Mouse (Mus musculus): ENCODE measurements at regions not wholly inside any gene's neighbourhood (a gene's known extent, or its start where the extent isn't known, plus 50 kb on each side); places are given as distances from the start of the nearest gene placed in this dataset.

DNA sequence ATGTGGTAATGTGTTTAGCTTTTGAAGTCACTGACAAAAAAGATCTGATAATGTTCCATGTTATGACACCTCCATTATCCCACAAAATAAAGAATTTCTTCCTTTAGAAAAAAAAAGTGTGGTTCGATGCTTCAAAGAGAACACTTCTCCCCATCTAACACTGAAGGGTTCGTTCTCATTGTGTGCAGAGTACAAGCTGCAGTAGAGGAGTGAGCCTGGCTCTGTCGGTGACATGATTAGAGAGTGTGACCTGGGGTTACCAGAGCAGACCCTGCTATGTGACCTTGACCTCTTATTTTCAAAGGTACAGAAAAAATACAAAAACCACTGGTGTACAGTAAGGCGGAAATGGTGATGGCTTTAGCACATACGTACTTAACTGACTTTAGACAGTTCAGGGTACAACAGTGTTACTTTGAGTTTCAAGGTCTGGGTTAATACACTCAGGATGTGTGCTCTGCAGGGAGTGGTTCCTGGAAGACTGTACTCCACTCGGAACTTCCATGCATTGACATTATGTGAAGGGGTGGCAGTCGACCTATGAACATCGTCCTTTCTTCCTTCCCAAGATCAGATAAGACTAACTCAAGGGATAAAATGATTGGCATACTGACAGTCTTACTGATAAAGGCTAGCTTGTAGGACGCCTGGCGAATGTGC, 265.2 kb upstream of the Gpc5 start:
- Histone ChIP-seq H3K27ac (no peak overlapping the region), H3K4me3 (no peak overlapping the region)
- no peak for TF ChIP-seq CTCF (conservative IDR thresholded peaks at IDR 0.05)
- no peak for DNase-seq (ENCODE audit: low spot score in 2 of 2)

DNA sequence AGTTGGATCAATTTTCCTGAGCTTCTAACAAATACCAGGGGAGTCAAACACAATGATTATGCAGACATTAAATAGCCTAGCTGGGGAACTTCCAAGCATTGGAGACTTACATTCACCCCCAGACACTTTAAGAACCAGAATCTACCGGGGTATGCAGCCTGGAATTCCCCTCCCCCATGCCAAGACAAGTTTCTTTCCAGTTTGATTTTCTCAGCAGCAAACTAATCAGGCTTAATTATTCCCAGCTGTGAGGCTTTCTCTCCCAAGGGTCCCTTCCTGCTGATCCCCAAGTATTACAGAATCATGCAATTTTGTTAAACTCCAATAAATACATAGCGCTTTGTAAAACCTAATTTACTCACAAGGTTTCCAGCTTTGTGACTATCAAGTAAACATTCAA, 262.7 kb upstream of the Gpc5 start:
- Histone ChIP-seq H3K27ac (no peak overlapping the region), H3K4me3 (no peak overlapping the region)
- DNase-seq (ENCODE audit: low spot score in 2 of 2): no peak
- no peak for TF ChIP-seq CTCF (conservative IDR thresholded peaks at IDR 0.05)

DNA sequence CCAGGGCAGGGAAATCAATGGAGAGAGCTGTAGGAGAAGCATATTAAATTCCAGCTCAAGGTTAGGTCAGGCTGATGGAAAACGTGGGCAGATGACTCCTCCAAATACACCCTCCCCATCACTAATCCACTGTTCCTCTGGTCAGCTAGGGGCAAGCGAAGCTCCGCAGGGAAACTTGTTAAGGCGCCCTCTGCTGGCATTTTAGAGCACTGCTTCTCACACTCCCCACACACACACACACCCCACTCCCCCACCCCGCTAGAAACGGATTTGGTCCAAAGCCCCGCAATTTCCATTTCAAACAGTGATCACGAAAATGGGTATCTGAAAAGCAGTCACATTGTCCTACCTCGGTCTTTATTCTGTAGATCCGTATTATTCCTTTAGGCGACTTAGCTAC, 259.0 kb upstream of the Gpc5 start:
- H3K27ac ChIP-seq: no peak overlapping the region
- no peak overlapping the region for H3K4me3 ChIP-seq
- no peak for DNase-seq (ENCODE audit: low spot score in 2 of 2)
- TF ChIP-seq CTCF (conservative IDR thresholded peaks at IDR 0.05): peak; percentile 52

DNA sequence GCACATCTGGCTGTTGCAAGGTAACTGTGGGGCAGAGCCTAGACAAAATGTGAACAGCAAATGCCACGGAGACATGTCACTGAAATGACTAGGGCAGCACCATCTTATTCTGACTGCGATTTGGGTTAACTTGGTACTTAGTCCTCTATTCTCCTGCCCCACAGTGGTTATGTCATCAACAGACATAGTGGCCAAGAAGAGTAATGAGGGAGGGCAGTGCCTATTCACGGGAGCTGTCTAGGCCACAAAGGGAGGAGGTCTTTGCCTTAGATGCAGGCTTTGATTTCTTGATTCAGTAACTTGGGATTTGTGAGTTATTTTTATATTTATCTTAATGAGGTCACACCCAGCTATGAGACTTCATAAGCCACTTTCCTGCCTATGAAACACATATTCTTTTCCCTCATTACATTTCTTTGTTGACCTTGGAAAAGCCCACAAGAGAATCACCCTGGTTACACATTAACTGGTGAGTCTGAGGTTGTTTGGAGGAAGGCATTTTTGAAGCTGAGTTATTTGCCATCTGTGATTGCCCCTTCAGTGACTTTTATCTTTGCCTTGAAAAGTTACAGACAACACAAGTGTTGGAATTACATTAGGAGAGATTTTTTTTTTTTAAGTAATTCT, 255.2 kb upstream of the Gpc5 start:
- TF ChIP-seq CTCF (conservative IDR thresholded peaks at IDR 0.05): no peak
- no peak for DNase-seq (ENCODE audit: low spot score in 2 of 2)
- no peak overlapping the region for H3K27ac ChIP-seq
- H3K4me3 ChIP-seq: no peak overlapping the region

DNA sequence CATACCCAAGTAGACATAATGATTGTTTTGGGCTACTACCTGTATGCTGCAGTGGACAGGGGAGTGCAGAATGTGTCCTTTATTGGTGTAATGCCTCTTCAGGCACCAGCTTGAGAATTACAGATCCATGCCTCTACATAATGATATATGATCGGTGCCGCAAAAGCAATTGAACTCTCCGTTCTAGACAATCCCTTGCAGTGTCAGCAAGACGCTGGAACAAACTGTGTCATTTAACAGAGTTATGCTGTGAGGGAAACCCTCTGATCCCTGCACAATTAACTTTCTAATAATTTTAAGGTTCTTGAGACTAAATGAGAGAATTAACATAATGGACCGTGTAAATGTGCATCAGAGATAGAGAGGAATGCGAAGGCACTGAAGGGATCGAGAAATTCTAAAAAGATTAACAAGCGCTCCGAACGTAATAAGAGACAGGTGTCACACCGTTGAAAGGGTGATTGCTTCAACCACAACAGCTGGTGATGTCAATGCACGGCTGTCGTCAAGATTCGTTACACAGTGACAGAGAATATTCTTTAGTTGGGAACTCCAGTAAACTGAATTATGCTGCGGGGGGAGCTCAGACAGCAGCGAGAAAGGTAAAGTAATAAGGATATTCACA, 254.3 kb upstream of the Gpc5 start:
- no peak overlapping the region for H3K27ac ChIP-seq

DNA sequence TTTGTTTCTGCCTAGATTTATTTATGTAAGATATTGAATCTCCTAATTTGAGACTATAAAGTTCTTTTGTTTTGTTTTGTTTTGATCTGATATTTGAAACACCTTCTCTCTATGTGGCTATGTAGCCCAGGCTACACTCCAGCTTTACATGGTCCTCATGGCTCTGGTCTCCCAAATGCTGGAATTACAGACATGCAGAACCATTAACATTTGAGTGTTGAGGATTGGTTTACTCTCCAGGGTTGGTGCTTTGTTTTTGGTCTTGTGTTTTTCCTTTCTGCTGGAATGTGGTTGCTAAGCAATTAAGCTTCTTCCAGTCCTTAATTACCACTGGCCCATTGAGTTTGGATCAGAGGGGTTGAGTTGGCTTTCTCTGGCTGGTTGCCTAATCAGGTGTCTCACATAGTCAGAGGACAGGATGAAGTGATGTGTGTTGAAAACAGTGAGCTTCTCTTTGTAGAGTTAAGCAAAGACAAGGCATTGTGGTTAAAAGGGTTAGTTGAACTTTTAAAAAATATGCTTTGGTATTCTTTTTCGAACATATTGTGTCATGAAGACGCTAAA, 252.6 kb upstream of the Gpc5 start:
- no peak for TF ChIP-seq CTCF (conservative IDR thresholded peaks at IDR 0.05)

More for the DNA sequence above, 254.3 kb upstream of the Gpc5 start:
- TF ChIP-seq CTCF (conservative IDR thresholded peaks at IDR 0.05): no peak
- no peak for DNase-seq (ENCODE audit: low spot score in 2 of 2)
- H3K4me3 ChIP-seq: no peak overlapping the region

DNA sequence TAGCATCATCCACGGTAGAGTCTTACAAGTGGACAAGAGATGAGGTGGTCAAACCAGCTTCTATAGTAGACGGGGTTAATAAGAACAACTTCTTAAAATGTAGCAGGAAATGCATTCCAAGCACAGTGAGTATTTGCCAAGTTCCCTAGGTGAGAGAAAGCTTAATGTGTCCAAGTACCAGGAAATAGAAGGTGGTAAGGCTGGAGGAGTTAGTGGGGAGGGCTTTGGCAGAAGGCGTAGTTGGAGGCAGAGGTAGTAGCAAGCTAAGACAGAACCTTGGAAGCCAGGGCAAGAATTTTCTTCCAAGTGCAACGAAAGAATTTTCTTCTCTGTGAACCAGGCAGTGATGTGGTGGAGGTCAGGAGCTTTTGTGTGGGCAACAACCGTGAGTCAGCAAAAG, 251.2 kb upstream of the Gpc5 start:
- TF ChIP-seq CTCF (conservative IDR thresholded peaks at IDR 0.05): no peak
- DNase-seq (ENCODE audit: low spot score in 2 of 2): no peak
- Histone ChIP-seq H3K4me3 (no peak overlapping the region), H3K27ac (no peak overlapping the region)

More for the DNA sequence above, 252.6 kb upstream of the Gpc5 start:
- H3K4me3 ChIP-seq: no peak overlapping the region
- no peak overlapping the region for H3K27ac ChIP-seq
- no peak for DNase-seq (ENCODE audit: low spot score in 2 of 2)

DNA sequence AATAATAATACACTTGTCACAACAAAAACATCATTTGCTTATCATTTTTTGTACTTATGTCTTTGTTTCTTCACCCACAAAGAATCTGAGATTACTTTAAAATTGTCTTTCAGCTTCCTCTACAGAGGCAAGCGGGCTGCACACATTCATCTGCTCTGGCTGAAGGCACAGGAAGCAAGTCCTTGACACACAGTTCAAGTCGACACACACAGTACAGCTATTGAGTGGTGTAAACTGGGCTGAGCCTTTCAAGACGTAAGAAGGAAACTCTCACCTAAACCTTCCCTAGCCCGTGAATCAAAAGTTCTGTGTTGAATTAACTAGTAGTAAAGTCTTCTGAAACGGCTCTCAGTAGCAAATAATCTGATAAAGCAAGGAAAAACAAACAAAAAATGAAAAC, 250.5 kb upstream of the Gpc5 start:
- H3K27ac ChIP-seq: no peak overlapping the region
- no peak for DNase-seq (ENCODE audit: low spot score in 2 of 2)
- no peak for TF ChIP-seq CTCF (conservative IDR thresholded peaks at IDR 0.05)
- H3K4me3 ChIP-seq: no peak overlapping the region

DNA sequence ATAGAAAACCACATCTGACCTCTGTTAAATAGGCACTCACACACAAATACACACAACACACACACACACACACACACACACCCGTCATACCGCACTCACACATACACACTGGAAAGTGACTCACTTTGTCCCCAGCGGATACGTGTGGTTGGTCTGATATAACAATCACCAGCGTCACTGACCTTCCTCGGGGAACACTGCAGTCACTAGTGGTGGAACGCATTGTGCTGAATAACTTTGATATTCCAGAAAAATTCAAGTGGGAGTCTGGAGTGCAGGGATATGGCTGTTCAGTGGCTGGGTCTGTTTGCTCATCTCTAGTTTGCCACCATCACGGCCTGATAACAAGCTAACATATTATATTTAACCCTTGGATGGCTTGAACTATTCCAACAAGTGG, 249.7 kb upstream of the Gpc5 start:
- TF ChIP-seq CTCF (conservative IDR thresholded peaks at IDR 0.05): no peak
- H3K4me3 ChIP-seq: no peak overlapping the region
- H3K27ac ChIP-seq: no peak overlapping the region
- no peak for DNase-seq (ENCODE audit: low spot score in 2 of 2)

DNA sequence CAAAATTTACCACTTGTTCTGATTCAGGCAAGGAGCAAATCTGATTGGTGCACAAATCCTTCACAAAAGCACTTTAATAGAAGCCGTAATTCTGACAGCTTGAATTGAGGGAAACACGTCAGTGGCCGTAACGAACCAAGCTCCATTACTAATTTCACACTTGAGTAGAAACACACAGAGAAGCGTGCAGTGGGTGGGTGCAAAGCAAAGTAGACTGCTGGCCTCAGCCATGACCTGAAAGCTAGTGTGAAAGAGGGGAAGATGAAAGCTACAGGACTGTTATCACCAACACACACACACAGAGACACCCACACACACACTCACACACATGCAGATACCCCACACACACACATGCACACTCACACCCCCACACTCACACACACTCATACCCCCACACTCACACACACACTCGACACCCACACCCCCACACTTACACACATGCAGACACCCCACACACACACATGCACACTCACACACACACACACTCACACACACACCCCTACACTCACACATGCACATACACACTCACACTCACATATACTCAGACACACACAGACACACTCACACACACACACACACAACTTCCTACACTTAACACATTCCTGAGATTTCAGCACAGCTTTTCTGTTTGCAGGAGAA, 248.8 kb upstream of the Gpc5 start:
- Histone ChIP-seq H3K27ac (no peak overlapping the region), H3K4me3 (no peak overlapping the region)
- TF ChIP-seq CTCF (conservative IDR thresholded peaks at IDR 0.05): no peak
- no peak for DNase-seq (ENCODE audit: low spot score in 2 of 2)

DNA sequence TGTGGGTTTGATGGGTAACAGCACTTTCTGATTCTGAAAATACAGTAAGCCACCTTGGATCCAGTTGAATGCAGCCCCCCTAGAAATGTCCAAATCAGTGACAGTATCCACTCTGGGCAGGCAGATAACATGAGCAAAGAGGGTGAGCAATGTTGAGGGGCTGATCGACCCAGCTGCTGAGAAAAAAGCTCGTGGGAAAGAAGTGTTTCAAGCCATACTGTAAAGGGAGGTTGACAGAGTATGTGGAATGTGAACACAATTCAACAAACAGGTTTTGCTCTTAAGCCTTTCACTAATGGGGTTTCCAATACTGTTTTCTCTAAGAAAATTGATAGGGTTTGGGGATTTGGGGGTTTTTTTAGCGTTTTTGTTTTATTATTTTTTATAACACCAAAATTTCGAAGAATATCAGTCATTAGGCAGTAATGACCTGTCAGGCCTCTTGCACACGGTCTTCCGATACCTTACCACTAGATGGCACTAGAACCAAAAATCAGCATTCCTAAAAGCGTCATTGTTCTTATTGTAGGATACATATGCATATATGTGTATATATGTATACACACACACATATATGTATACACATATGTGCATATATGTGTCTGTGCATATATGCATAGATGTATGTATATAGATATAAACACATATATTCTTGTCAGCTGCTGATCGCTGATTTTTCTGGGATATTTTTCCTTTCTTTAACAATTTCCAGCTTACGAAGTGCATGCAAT, 237.5 kb upstream of the Gpc5 start:
- H3K27ac ChIP-seq: no peak overlapping the region
- DNase-seq (ENCODE audit: low spot score in 2 of 2): no peak
- TF ChIP-seq CTCF (conservative IDR thresholded peaks at IDR 0.05): peak; percentile 91
- H3K4me3 ChIP-seq: no peak overlapping the region

DNA sequence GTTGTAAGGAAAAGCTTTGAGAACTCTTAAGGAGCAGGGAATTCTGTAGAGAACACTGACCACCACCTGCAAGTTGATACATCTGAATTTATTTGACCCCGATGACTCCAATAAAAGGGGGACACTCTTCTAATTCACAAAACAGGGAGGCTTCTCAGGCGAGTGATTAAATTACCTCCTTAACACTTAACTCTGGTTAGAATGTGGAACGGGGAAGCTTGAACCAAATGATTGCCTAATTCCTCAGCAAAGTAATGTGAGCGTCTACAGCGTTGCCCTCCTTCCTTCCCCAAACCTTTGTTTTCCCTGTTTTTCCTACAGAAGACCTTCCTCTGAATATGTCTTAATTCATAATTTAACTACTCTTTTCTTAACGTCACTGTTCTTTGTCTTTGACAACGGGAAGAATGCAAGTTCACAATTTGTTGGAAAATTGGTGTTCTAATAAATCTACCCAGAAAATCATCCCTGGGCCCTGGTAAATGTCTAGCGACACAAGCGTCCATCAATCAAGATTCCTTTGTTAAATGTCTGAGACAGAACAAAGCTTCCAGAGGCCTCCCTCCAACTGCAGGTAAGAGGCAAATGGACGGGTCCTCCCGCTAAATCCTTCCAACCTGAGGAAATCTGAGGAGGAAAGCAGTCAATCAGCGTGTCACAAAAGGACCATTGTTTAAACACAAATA, 236.8 kb upstream of the Gpc5 start:
- Histone ChIP-seq H3K4me3 (no peak overlapping the region), H3K27ac (no peak overlapping the region)
- DNase-seq (ENCODE audit: low spot score in 2 of 2): no peak
- TF ChIP-seq CTCF (conservative IDR thresholded peaks at IDR 0.05): no peak

All from layer of hippocampus, adult 2 months (tissue).